Mouse (Mus musculus): ENCODE measurements around the gene Cptp.

Gene Cptp

DNA sequence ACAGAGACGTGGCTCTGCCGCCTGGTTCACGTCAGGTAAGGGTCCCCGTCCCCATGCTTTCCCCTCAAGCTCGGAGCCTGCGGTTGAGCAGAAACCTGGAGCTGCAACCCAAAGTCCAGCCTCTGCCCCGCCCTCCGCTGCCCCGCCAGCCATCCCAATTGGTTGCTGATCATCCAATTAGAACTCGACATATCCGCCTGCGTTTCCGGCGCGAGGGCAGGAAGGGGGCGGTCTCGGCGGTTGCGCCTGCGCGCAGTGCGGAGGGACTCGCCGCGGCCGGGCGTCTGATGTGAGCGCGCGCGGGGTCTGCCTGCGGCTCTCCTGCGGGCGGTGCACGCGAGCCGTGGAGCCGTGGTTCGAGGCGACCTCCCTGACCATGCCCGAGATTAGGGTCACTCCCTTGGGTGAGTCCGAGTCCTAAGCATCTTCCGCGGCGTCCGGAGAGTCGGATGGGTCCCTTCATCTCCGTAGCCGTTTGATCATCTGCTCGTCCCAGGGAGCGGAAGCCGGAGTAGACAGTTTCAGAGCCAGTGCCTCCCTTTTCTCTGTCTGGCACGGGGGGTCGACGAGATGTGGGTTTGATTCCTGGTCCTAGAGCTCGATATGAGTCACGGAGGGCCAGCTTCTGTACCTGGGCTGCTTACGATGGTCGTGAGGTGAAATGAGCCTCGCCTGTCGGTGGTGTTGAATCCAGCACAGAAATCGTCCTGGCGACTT lies at the start of gene Cptp, which contains the start of gene Ints11:
TSS of gene Cptp (minus strand) at position 124 of the 717 bp plus-strand sequence.
TSS of gene Ints11 (plus strand) at position 230 of the 717 bp plus-strand sequence.
- DNase-seq: peak; percentile 97 to 98

DNA sequence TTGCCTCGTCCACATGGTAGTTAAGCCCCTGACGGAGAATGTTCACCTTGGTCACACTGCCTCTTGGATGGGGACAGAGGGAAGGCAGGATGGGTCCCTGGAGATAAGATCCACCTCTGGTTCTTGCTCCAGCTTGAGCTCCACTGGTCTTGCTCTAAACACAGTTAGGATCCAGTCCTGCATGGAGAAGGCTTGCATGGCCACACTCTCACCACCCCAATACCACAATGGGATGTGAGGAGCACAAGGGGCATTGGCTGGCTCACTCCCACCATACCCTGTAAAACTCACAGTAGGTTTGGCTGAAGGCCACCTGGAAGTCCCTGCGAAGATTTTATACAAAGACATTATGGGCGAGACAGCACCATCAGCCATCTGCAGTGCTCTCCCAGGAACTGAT lies 39.5 kb upstream of the Cptp start:
- peak in 1 of 2 experiments; percentile 0 for DNase-seq

DNA sequence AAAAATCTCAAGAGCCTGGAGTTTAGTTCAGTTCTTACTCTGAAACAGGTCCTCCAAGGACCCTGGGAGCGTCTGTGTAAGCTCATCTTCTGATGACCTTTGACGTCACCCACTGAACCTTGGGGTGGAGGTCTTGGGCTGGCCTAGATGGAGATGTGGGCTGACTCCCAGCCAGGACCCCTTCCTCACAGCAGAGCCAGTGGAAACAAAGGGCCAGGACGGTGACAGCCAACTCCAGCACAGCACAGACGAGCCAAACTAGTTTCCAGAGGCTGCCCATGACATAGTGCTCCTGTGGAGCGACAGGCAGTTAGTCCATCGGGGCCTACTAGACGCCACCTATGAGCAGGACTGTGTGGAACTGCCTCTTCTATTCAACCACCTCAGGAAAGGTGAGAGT lies 39.0 kb upstream of the Cptp start:
- peak in 1 of 2 experiments; percentile 1 for DNase-seq

DNA sequence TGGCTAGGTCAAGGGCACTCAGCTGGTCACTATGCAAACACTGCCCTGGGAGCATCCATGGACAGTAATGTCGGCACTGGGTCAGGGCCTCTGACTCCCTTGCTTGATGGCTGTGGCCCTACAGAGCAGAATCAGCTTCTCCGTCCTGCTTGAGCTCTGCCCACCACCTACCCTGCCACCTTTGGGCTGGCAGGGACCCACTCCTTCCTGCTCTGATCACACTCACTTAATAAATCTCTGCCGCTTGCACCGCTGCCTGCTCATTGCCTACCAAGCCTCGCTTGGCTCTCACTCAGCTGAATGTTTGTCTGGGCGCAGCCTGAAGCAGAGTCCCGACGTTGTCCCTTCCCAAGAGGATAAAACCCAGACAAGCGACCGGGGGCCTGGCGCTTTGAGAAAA lies 37.8 kb upstream of the Cptp start:
- peak in 1 of 2 experiments; percentile 1 for DNase-seq

DNA sequence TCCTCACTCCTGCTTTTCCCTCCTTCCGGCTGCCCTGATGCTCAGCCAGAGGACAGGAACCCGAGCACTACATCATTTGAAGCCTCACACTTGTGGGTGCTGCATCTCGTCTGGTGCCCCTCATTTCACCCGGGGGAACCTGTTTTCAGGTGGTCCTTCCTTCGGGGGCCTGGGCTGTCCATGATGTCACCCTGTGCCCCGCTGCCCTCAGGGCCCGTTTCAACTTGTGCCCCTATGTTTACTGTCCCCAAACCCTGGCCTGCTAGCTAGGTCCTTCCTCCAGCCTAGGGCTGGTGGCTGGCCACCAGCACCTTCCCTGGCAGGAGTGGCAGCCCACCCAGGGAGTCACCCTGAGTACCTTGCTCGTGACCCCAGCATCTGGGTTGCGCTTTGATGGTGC lies 36.9 kb upstream of the Cptp start:
- DNase-seq: peak in 1 of 2 experiments; percentile 1

DNA sequence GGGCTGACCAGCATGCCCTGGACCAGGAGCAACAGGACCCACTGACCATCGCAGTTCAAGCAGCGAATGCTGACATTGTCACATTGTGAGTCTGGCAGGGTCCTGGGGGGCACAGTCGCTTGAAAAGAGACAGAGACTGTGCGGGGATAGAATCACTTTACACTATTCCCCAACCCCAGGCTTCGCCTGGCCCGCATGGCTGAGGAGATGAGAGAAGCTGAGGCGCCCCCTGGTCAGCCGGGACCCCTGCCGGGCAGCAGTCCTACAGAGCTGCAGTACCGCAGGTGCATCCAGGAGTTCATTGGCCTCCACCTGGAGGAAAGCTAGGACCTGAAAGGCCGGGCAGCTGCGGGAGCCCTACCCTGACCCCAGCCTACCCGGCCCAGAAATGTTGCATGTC lies 36.4 kb upstream of the Cptp start:
- DNase-seq: no peak

DNA sequence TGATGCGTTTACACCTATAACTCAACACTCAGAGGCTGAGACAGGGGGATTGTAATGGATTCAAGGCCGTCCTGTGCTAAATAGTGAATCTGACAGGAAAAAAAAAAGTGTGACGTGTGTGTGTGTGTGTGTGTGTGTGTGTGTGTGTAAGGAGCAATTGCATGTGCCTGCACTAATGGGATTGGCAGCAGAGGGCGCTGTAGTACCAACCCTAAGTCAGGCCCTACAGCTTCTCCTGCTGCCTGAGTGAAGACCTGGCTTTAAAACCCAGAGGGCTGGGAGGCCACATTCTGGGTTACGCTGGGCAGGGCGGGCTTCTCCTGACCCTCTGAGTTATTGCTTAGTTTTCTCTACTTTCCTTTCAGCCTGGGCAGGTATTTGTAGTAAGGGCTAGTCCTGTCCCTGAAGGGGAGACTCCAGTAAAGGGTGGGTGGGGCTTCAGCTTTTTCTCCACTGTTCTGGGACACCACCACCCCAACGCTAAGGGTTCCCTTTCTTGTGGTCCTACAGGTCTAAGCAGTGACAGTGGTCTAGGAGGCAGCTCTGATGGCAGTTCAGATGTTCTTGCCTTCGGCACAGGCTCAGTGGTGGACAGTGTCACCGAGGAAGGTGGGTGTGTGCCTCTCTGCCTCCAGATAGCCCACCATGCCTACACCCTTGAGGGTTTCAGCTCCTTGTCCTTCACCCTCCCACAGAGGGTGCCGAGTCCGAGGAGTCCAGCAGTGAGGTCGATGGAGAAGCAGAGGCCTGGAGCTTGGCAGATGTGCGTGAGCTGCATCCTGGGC lies 35.3 kb upstream of the Cptp start:
- DNase-seq: peak; percentile 49 to 60

DNA sequence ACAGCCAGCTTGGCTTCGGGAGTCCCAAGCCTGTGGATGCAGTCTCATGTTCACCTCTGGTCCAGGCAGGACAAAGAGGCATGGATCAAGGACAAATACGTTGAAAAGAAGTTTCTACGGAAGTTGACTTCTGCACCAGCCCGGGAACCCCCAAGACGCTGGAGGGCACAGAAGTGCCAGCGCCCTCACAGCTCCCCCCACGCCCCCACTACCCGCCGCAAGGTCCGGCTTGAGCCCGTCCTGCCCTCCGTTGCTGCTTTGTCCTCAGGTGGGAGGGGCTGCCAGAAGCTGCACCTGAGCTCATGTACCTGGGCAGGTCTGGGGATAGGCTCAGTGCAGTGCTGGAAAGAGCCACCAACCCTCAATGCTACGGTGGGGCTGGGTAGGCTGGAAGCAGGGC lies 34.0 kb upstream of the Cptp start:
- DNase-seq: peak in 1 of 2 experiments; percentile 0

DNA sequence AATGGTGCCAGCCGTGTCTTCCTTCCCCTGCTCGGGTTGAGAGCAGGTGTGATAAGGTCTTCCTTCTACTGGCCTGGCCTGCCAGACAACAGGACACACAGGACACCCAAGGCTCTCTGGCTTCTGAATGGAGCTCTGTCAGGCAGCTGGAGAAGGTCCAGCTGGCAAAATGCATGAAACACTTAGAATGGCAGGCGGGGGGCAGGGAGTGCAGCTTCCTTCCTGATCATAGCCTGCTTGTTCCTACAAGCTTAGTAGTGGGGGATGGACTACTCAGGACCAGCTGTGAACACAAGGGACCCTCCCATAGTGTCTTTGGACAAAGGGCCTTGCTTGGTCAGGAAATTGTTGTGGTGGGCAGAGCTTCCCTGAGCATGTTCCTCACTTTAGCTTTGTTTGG lies 32.0 kb upstream of the Cptp start:
- DNase-seq: peak; percentile 59 to 69

DNA sequence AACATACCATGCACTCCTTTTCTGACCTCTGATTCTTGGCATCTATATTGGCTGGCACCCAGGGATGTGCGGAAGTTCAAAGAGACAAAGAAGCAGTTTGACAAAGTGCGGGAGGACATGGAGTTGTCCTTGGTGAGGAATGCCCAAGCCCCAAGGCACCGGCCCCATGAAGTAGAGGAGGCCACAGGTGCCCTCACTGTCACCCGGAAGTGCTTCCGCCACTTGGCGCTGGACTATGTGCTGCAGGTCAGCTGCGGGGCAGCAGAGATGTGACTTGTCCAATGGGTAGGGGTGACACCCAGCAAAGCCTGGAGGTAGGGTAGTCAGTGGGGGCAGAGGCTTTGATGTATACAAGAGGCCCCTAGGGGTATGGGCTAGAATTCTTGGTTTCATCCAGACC lies 30.1 kb upstream of the Cptp start:
- no peak for DNase-seq

DNA sequence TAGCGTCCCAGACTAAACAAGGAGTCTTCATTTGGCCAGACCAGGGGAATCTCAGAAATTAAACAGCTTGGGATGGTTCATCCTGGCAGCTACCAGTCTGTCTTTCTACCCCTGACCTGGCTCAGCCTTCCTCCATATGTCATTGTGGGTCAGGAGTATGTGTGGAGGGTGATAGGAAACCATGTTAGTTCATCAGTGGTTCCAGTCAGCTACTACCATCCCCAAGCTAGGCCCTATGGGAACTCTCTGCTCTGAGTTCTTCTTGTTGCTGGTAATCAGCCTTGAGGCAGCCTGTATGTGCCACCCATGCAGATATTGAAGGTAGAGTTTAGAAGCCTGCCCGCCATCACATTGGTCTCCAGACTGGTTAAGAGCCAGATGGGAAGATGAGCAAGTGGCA lies 29.1 kb upstream of the Cptp start:
- no peak for DNase-seq

DNA sequence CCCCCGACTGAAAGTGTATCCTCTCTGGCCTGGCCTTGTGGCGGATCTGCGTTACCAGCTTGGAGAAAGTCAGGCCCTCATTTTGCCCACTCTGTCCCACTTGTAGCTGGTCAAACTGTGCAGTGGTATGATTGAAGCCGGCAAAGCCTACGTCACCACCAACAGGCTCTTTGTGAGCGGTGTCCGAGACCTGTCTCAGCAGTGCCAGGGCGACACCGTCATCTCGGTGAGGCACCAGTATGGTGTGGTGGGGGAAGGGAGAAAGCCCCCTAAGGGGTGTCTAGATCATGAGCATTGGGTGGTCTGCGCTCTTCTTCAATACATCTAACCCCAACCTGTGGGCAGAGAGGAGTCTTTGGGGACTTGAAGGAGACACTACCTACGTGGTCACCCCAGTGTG lies 27.2 kb upstream of the Cptp start:
- peak in 1 of 2 experiments; percentile 1 for DNase-seq

DNA sequence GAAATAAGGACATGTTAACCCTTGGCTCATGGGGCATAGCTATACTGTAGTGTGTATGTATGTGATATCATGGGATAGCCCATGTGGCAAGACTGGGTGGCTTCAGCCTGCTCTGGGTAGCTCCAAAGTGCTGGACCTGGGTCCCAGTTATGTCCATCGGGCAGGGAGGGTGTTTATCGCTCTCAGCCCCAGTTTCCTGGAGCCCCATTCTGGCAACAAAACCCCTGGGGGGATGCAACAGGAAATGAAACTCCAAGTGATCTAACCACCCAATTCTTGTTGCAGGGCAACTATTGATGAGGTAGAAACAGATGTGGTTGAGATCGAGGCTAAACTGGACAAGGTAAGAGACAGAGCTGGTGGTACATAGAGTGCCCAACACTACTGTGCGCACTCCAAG lies 26.6 kb upstream of the Cptp start:
- DNase-seq: peak in 1 of 2 experiments; percentile 0

DNA sequence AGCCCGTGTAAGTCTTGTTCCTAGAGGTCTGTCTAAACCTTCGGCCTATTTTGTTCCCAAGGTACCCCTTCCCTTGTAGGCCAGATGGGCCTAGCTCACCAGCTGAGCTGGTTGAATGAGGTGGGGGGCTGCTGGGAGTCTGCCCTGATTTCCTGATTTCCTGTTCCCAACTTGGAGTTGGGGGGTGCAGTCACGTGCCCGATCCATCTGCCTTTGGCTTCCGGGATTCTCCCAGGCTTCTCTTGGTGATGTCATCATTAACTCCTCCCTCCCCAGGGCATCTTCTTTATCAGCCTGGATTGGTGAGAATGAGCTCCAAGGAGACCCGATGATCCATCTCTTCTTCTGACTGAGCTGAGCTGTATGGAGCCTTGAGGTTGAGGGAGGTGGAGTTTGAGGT lies 26.0 kb upstream of the Cptp start:
- peak; percentile 65 to 78 for DNase-seq

DNA sequence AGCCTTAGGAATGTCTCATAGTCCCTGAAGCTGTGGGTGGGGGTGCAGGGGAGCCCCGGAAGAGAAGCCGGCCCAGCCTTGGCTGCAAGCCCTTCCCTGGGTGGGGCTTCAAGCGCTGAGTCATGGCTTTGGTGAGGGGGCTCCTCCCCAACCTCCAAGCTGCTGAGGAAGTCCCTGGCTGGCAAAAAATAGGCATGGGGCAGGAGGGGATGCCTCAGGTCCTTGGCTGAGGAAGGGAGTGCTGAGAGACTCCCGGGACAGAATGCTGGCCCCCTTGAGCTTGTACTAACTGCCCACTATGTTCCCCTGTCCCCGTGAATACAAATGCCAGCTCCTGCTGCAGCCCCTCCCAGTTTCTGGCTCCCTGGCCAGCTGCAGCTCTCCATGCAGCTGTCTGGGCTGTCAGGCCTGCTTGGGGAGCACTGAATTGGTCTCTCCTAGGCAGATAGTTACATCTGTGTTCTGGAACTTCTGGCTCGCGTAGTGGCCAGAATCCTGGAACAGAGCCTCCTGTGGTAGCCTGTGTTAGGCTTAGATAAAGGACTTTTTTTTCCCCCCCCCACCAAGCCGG lies 25.2 kb upstream of the Cptp start:
- DNase-seq: peak; percentile 60 to 73

DNA sequence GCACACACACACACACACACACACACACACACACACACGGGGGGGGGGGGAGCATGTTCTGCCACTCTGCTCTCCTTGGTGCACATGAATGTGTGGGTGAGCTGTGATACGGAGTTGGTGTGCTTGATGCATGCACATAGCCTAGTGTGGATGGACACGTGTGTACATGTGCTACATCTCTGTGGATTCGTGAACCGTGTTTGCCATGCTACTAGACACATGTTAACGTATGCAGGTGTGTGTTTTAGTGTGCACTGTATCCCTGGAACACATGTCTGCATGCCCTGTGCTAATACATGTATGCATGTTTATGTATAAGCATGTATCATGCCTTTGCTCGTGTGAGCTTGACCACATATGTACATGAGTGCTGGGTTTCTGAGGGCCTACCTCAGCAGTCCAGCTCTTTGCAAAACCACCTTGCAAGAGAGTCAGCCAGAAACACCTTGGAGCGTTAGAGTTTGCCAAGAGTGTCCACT lies 24.0 kb upstream of the Cptp start:
- peak in 1 of 2 experiments; percentile 1 for DNase-seq

DNA sequence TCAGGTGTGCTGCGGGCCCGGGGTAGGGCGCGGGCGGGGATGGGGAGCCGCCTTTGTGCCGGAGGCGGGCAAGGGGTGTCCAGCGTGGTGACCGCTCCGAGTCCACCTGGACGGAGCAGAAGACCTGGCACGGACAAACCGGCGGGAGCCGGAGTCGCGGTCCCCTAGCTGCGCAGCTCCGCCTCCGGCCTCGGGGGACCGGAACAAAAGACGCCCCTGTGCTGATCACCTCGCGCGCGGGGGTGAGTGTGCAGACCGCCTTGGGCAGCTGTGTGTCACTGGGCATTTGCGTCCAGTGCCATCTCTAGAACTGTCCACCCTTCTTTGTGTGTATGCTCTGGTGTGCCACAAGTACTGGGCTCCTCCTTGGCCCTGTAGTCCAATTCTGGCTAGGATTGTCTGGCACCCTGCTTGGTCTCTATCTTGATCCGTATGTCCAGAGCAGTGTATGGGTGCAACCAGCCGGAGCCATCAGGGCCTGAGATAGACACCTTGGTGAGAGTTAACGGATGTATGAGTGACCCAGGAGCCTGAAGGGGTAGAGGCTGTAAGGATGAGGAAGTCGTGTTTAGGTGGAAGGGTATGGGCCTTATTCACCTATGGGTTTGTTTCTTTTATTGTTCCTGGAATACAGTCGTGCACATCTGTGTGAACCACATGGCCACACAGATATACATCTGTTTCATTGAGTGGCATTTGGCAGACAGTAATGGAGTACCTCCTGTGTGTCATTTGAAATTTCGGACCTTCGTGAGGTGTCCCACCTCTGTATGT lies 23.4 kb upstream of the Cptp start:
- peak; percentile 54 to 71 for DNase-seq

DNA sequence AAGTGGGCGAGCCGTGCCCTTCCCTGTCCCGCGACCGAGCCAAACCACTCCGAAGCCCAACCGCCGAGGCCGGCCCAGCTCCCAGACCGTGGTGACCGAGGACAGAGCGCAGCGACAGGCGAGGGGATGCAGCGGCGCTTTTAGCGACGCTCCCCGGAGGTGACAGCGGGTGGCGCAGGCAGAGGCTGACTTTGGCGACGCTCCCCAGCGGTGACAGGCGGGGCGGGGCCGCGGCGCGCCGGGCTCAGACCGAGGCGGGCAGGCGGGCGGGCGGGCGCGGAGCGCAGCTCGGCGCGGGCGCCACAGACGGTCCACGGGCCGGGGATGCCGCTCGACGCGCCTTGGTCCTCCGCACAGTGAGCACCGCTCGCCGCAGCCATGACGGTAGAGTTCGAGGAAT lies 22.8 kb upstream of the Cptp start:
- peak; percentile 89 to 94 for DNase-seq

DNA sequence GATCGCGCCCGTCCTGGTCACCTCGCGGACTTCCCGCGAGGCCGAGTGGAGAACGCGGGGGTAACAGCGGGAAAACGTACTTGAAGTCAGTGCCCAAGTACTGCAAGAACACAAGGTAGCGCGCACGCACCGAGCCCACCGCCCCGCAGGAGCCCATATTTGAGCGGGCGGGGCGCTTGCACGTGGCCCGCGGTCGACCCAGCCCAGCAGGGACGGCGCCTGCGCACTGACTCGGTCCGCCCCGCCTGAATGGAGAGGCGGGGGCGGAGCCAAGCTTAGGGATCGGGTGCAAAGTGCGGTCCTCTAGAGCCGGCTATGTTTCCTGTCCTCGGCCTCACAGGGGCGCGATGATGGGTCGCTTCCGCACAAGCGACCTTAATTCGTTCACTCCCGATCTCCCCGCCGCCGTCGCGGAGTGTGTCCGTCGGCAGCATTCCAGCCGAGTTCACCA lies 22.3 kb upstream of the Cptp start, which contains the start of the genes Pusl1 and Acap3:
TSS of gene Pusl1 (minus strand) at position 231 of the 451 bp plus-strand sequence.
TSS of gene Acap3 (plus strand) at position 272 of the 451 bp plus-strand sequence.
- peak; percentile 99 for DNase-seq

DNA sequence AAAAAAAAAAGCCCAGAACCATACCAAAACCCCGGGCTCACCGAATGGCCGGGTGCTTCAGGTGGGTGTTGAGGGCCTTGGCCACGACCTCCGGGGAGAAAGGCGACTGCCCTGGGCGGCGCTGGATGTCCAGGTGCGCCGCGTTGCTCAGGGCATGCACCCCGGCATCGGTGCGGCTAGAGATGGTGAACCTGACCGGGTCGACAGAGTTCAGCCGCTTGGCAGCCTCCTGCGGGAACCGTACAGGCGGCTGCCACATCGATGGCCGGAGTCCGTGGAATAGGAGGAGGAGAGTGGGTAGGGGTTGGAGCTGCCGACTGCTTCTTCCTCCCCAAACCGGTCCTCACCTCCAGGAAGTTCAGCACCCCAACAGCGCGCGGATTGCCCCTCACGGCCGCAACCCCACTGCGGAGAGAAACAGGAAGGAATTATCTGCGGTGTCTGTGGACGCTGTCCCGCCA lies 21.8 kb upstream of the Cptp start:
- no peak for DNase-seq

DNA sequence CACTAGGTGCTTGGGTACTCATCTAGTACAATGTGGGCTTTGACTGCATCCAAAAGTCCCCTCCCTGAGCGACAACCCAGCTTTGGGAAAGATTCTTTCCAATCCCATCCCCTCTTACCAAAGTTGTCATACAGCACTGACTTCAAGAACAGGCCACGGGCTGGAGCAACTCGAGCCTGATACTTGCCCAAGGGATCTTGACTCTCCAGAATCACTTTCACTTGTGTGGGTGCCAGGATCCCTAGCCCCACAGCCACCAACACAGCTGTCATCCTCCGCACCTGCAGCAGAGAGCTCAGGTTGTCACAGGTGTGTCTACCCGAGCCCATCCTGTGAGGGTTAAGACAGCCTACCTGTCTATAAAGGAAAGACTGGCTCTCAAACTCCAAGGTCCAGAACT lies 20.1 kb upstream of the Cptp start:
- DNase-seq: no peak

DNA sequence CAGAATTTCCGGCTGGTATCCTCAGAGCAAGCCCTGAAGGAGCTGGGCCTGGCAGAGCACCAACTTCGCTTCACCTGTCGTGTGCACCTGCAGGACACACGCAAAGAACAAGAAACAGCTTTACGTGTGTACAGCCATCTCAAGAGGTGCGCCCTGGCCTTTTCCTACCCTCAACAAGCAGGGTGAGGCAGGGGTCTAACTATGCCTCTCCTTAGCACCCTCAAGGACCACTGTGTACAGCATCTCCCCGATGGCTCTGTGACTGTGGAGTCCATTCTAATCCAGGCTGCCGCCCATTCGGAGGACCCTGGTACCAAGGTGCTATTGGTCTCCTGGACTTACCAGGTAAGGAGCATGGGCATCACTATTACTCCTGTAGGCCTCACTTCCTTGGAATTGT lies 18.9 kb upstream of the Cptp start:
- no peak for DNase-seq

Measured in kidney, postnatal 4 days (tissue).